Mouse (Mus musculus): ENCODE results near the gene Aox3. TPM values are rescaled to one million over a fixed set of nuclear protein-coding genes. Genes with fewer than 3 reads are reported as not detected.

The Aox3 gene
- total RNA-seq, 1 experiment = 1.8 TPM

DNA sequence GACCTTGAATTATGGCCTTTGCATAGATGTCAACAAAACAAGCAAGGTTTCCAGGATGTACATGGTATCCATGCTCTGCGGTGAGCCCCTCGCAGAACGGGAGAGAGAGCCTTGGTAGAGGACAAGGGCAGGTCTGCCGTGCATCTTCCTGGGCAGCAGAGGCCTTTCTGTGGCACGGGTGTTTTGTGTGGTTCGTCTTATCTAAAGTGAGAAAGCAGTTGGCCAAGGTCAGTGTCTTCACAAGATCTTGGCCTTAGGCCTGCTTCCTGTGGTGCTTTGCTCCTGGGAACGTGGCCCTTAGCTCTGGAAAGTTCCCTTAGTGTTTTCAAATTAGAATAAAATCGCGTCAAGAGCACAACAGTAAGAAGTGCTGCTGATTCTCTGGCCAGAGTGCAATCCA lies 41.9 kb upstream of the Aox3 start:
- DNase-seq (ENCODE audit: low read depth, low spot score) = no peak
- Histone ChIP-seq H3K9ac (ENCODE audit: insufficient read depth, low read depth, low read length, poor library complexity, severe bottlenecking) (no peak overlapping the region), H3K36me3 (ENCODE audit: control insufficient read depth, insufficient read depth, low read length, poor library complexity, severe bottlenecking) (no peaks in the 10 kb centered on the region), H3K9me3 (ENCODE audit: control insufficient read depth, insufficient read depth, low read depth, low read length) (no peaks in the 10 kb centered on the region), H3K27ac (ENCODE audit: insufficient read depth, low read depth, low read length, poor library complexity, severe bottlenecking) (no peak overlapping the region), H3K4me3 (ENCODE audit: insufficient read depth in 1 of 2, low read depth in 1 of 2, low read length in 2 of 2, poor library complexity in 1 of 2, severe bottlenecking in 1 of 2) (no peak overlapping the region), H3K4me1 (ENCODE audit: control insufficient read depth in 2 of 2, insufficient read depth in 2 of 2, low read length in 2 of 2, poor library complexity in 1 of 2) (no peaks in the 10 kb centered on the region)
- TF ChIP-seq HCFC1 (IDR thresholded peaks at IDR 0.05; ENCODE audit: borderline replicate concordance, insufficient read depth, low read length) (no peak), ZNF384 (IDR thresholded peaks at IDR 0.05; ENCODE audit: low read depth, low read length) (no peak), MAFK (IDR thresholded peaks at IDR 0.05; ENCODE audit: insufficient read depth, low read depth, low read length) (no peak), CHD2 (IDR thresholded peaks at IDR 0.05; ENCODE audit: low read depth, low read length) (no peak), ZC3H11A (IDR thresholded peaks at IDR 0.05; ENCODE audit: borderline replicate concordance, low read depth, low read length) (no peak)
- in situ Hi-C loops (cut with MboI; ENCODE audit: low sequenced_read_pairs in 2 of 2, unreplicated experiment in 2 of 2) = no loop called here

DNA sequence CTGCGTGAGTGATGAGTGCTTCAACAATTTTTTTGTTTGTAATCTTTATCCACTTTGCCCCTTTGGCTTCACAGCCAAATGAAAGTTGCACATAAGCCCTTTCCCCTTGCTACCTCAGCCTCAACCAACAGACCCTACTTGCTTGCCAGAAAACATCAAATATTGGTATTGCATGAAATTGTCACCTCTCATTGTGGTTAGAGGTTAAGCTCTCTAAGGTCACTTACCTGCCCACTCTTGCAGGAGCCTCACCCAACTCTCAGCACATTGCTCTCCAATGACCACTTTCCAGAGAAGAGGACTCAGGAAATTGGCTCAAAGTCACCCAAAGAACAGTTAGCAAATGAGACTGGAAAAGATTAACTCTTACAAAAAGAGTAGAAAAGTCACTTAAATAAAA lies 41.4 kb upstream of the Aox3 start:
- no peak for DNase-seq (ENCODE audit: low read depth, low spot score)
- in situ Hi-C loops (cut with MboI; ENCODE audit: low sequenced_read_pairs in 2 of 2, unreplicated experiment in 2 of 2) = no loop called here
- no peaks in the 10 kb centered on the region for H3K9me3 ChIP-seq (ENCODE audit: control insufficient read depth, insufficient read depth, low read depth, low read length)

DNA sequence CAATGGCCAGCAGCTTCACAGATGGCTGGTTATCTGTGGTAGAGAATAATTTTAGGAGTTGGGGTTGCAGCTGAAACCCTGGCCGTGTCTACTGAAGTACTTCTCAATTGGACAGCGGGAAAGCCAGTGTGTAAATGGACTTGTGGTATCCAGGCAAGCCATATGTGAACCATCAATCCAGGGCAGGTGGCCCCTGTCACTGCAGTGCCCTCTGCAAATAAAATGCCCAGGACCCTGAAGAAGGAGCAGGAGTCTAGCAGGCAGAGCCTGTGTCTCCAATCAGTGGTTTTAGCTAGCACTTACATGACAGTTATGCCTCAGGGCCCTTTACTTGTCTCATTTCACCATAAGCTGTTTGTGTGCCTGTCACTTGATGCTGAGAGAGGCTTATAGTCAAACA lies 40.5 kb upstream of the Aox3 start:
- DNase-seq (ENCODE audit: low read depth, low spot score) = no peak
- Histone ChIP-seq H3K27ac (ENCODE audit: insufficient read depth, low read depth, low read length, poor library complexity, severe bottlenecking) (no peak overlapping the region), H3K36me3 (ENCODE audit: control insufficient read depth, insufficient read depth, low read length, poor library complexity, severe bottlenecking) (no peaks in the 10 kb centered on the region), H3K9me3 (ENCODE audit: control insufficient read depth, insufficient read depth, low read depth, low read length) (no peaks in the 10 kb centered on the region), H3K4me3 (ENCODE audit: insufficient read depth in 1 of 2, low read depth in 1 of 2, low read length in 2 of 2, poor library complexity in 1 of 2, severe bottlenecking in 1 of 2) (no peak overlapping the region), H3K9ac (ENCODE audit: insufficient read depth, low read depth, low read length, poor library complexity, severe bottlenecking) (no peak overlapping the region), H3K4me1 (ENCODE audit: control insufficient read depth in 2 of 2, insufficient read depth in 2 of 2, low read length in 2 of 2, poor library complexity in 1 of 2) (no peaks in the 10 kb centered on the region)
- in situ Hi-C loops (cut with MboI; ENCODE audit: low sequenced_read_pairs in 2 of 2, unreplicated experiment in 2 of 2) = no loop called here
- TF ChIP-seq ZC3H11A (IDR thresholded peaks at IDR 0.05; ENCODE audit: borderline replicate concordance, low read depth, low read length) = no peak
- no peak for TF ChIP-seq ZNF384 (IDR thresholded peaks at IDR 0.05; ENCODE audit: low read depth, low read length)
- TF ChIP-seq MAFK (IDR thresholded peaks at IDR 0.05; ENCODE audit: insufficient read depth, low read depth, low read length) = no peak
- no peak for TF ChIP-seq HCFC1 (IDR thresholded peaks at IDR 0.05; ENCODE audit: borderline replicate concordance, insufficient read depth, low read length)
- TF ChIP-seq CHD2 (IDR thresholded peaks at IDR 0.05; ENCODE audit: low read depth, low read length) = no peak

More for the DNA sequence above, 41.4 kb upstream of the Aox3 start:
- no peak overlapping the region for H3K9ac ChIP-seq (ENCODE audit: insufficient read depth, low read depth, low read length, poor library complexity, severe bottlenecking)
- H3K27ac ChIP-seq (ENCODE audit: insufficient read depth, low read depth, low read length, poor library complexity, severe bottlenecking) = no peak overlapping the region
- no peak overlapping the region for H3K4me3 ChIP-seq (ENCODE audit: insufficient read depth in 1 of 2, low read depth in 1 of 2, low read length in 2 of 2, poor library complexity in 1 of 2, severe bottlenecking in 1 of 2)
- no peaks in the 10 kb centered on the region for H3K36me3 ChIP-seq (ENCODE audit: control insufficient read depth, insufficient read depth, low read length, poor library complexity, severe bottlenecking)
- TF ChIP-seq ZC3H11A (IDR thresholded peaks at IDR 0.05; ENCODE audit: borderline replicate concordance, low read depth, low read length) (no peak), ZNF384 (IDR thresholded peaks at IDR 0.05; ENCODE audit: low read depth, low read length) (no peak), CHD2 (IDR thresholded peaks at IDR 0.05; ENCODE audit: low read depth, low read length) (no peak), MAFK (IDR thresholded peaks at IDR 0.05; ENCODE audit: insufficient read depth, low read depth, low read length) (no peak), HCFC1 (IDR thresholded peaks at IDR 0.05; ENCODE audit: borderline replicate concordance, insufficient read depth, low read length) (no peak)
- no peaks in the 10 kb centered on the region for H3K4me1 ChIP-seq (ENCODE audit: control insufficient read depth in 2 of 2, insufficient read depth in 2 of 2, low read length in 2 of 2, poor library complexity in 1 of 2)

DNA sequence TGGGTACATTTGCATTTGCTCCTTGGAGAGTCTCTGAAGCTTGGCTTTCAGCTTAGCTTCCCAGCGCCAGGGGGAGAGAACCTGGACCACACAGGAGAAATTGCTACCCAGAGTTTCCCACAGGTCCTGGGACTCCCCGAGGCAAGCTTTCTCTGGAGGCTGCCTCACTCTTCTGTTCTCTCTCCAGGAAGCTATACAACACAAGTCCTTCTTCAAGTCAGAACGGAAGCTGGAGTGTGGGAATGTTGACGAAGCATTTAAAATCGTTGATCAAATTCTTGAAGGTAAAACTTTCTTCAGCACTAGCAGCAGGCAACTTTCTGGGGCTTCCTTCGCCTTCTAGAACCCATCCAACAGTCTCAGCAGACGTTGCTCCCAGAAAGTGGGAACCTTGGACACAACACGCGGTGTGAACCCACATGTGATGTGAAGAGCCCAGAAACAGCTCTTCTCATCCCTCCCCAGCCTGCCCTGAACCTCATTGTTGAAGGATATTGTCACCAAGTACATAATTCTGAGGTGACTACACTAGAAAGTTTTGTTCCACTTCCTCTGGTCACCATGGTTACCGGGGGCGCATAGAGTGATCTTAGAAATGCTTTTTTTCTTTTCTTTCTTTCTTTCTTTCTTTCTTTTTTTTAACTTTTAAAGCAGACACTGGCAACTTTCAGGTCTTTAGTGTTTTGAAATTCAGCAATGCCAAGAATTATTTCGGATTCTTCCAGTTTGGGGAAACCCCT lies 39.8 kb upstream of the Aox3 start:
- no peak overlapping the region for H3K9ac ChIP-seq (ENCODE audit: insufficient read depth, low read depth, low read length, poor library complexity, severe bottlenecking)
- in situ Hi-C loops (cut with MboI; ENCODE audit: low sequenced_read_pairs in 2 of 2, unreplicated experiment in 2 of 2) = no loop called here
- TF ChIP-seq MAFK (IDR thresholded peaks at IDR 0.05; ENCODE audit: insufficient read depth, low read depth, low read length) = no peak
- TF ChIP-seq ZC3H11A (IDR thresholded peaks at IDR 0.05; ENCODE audit: borderline replicate concordance, low read depth, low read length) = no peak
- TF ChIP-seq CHD2 (IDR thresholded peaks at IDR 0.05; ENCODE audit: low read depth, low read length) = no peak
- no peak for TF ChIP-seq ZNF384 (IDR thresholded peaks at IDR 0.05; ENCODE audit: low read depth, low read length)
- no peak for TF ChIP-seq HCFC1 (IDR thresholded peaks at IDR 0.05; ENCODE audit: borderline replicate concordance, insufficient read depth, low read length)
- no peaks in the 10 kb centered on the region for H3K36me3 ChIP-seq (ENCODE audit: control insufficient read depth, insufficient read depth, low read length, poor library complexity, severe bottlenecking)
- DNase-seq (ENCODE audit: low read depth, low spot score) = no peak
- H3K9me3 ChIP-seq (ENCODE audit: control insufficient read depth, insufficient read depth, low read depth, low read length) = no peaks in the 10 kb centered on the region
- H3K4me1 ChIP-seq (ENCODE audit: control insufficient read depth in 2 of 2, insufficient read depth in 2 of 2, low read length in 2 of 2, poor library complexity in 1 of 2) = no peaks in the 10 kb centered on the region
- H3K27ac ChIP-seq (ENCODE audit: insufficient read depth, low read depth, low read length, poor library complexity, severe bottlenecking) = no peak overlapping the region
- H3K4me3 ChIP-seq (ENCODE audit: insufficient read depth in 1 of 2, low read depth in 1 of 2, low read length in 2 of 2, poor library complexity in 1 of 2, severe bottlenecking in 1 of 2) = no peak overlapping the region

Measured in ES-E14 (cell line).